Mouse (Mus musculus) CH12.LX (cell line): ENCODE results near the gene Tmem60. TPM values are rescaled to one million over a fixed set of nuclear protein-coding genes. Genes with fewer than 3 reads are reported as not detected.

ENCODE experiments used
- DNase-seq: peaks from one replicate; pipeline ENCODE4 v3.0.0-alpha.2; 2013; ENCODE audit errors: extremely low read depth
- H3K27ac ChIP-seq: 2 replicates; pipeline ENCODE4 v1.5.1; 2012; ENCODE audit warnings: low read depth, mild to moderate bottlenecking, control low read depth, moderate library complexity; ENCODE audit not compliant: insufficient read depth
- H3K27me3 ChIP-seq: replicated peaks from 2 replicates; pipeline ENCODE3; 2012; ENCODE audit warnings: inconsistent platforms
- H3K36me3 ChIP-seq, 2 experiments: replicated peaks in 1 of 2; 2 replicates each; pipeline versions ENCODE3 to v1.6.1; 2012; ENCODE audit warnings: inconsistent platforms in 1 of 2, low read length in 1 of 2, mild to moderate bottlenecking in 1 of 2, mixed read lengths in 1 of 2, moderate library complexity in 1 of 2; ENCODE audit not compliant: control insufficient read depth in 1 of 2, insufficient read depth in 1 of 2
- H3K4me1 ChIP-seq, 2 experiments: 2 replicates each; pipeline ENCODE4 v1.6.1; 2012; ENCODE audit warnings: inconsistent platforms in 1 of 2, moderate library complexity in 1 of 2; ENCODE audit not compliant: insufficient read depth in 2 of 2, control insufficient read depth in 1 of 2
- H3K4me2 ChIP-seq: 2 replicates; pipeline ENCODE4 v1.6.1; 2012; ENCODE audit warnings: low read depth, mild to moderate bottlenecking, control low read depth; ENCODE audit not compliant: poor library complexity, insufficient read depth, severe bottlenecking
- H3K4me3 ChIP-seq, 3 experiments: fragments of 150-350 bp in 1 of 3; sonication (generic) in 1 of 3; replicated peaks in 1 of 3; 2 replicates each; pipeline versions ENCODE3 to v1.5.1; 2011 to 2012; ENCODE audit warnings: low read depth in 2 of 3, low read length in 2 of 3, mild to moderate bottlenecking in 2 of 3, moderate library complexity in 2 of 3, control low read depth in 1 of 3, improper control_type of control experiment in 1 of 3, inconsistent platforms in 1 of 3, mixed read lengths in 1 of 3; ENCODE audit not compliant: poor library complexity in 1 of 3
- H3K79me2 ChIP-seq: replicated peaks from 2 replicates; pipeline ENCODE4 v1.6.1; 2012; ENCODE audit warnings: mild to moderate bottlenecking, moderate library complexity; ENCODE audit not compliant: control insufficient read depth, poor library complexity, insufficient read depth, severe bottlenecking; ENCODE audit errors: extremely low read depth
- H3K9ac ChIP-seq: 2 replicates; pipeline ENCODE4 v1.6.1; 2012; ENCODE audit warnings: low read depth, mild to moderate bottlenecking, control low read depth, moderate library complexity; ENCODE audit not compliant: insufficient read depth
- H3K9me3 ChIP-seq: replicated peaks from 2 replicates; pipeline ENCODE3; 2012; ENCODE audit warnings: low read length, inconsistent platforms, mixed read lengths
- BHLHE40 ChIP-seq: IDR thresholded peaks from 2 replicates; pipeline ENCODE4 v1.6.1; 2011; ENCODE audit warnings: mild to moderate bottlenecking, low read depth, low read length, improper control_type of control experiment
- CHD2 ChIP-seq: IDR thresholded peaks from 2 replicates; pipeline ENCODE4 v1.6.1; 2011; ENCODE audit warnings: low read length, improper control_type of control experiment
- CTCF ChIP-seq, 2 experiments: IDR thresholded peaks in 1 of 2; conservative IDR thresholded peaks in 1 of 2; 2 replicates each; pipeline ENCODE4 v1.5.1; 2011 to 2012; ENCODE audit warnings: low read depth in 2 of 2, low read length in 2 of 2, improper control_type of control experiment in 1 of 2, inconsistent platforms in 1 of 2, mild to moderate bottlenecking in 1 of 2, moderate library complexity in 1 of 2
- ELF1 ChIP-seq: IDR thresholded peaks from 2 replicates; pipeline ENCODE4 v1.6.1; 2014; ENCODE audit warnings: low read depth, mild to moderate bottlenecking, inconsistent platforms, low read length, improper control_type of control experiment
- ETS1 ChIP-seq: conservative IDR thresholded peaks from 2 replicates; pipeline ENCODE4 v1.6.1; 2012; ENCODE audit warnings: low read depth, mild to moderate bottlenecking, inconsistent platforms, low read length, improper control_type of control experiment, moderate library complexity
- GABPA ChIP-seq: IDR thresholded peaks from 2 replicates; pipeline ENCODE4 v1.6.1; 2012; ENCODE audit warnings: low read depth, low read length, improper control_type of control experiment, inconsistent platforms; ENCODE audit not compliant: insufficient replicate concordance
- IRF4 ChIP-seq: IDR thresholded peaks from 2 replicates; pipeline ENCODE4 v1.6.1; 2014; ENCODE audit warnings: low read depth, mild to moderate bottlenecking, inconsistent platforms, low read length, improper control_type of control experiment
- JUND ChIP-seq: conservative IDR thresholded peaks from 2 replicates; pipeline ENCODE4 v1.6.1; 2011; ENCODE audit warnings: low read depth, low read length, improper control_type of control experiment
- MXI1 ChIP-seq: IDR thresholded peaks from 2 replicates; pipeline ENCODE4 v1.6.1; 2011; ENCODE audit warnings: mild to moderate bottlenecking, low read depth, low read length, improper control_type of control experiment
- MYC ChIP-seq: IDR thresholded peaks from 2 replicates; pipeline ENCODE4 v1.6.1; 2011; ENCODE audit warnings: low read depth, mild to moderate bottlenecking, improper control_type of control experiment, low read length
- NELFE ChIP-seq: IDR thresholded peaks from 2 replicates; pipeline ENCODE4 v1.6.1; 2011; ENCODE audit warnings: low read depth, low read length, improper control_type of control experiment
- NRF1 ChIP-seq: IDR thresholded peaks from 2 replicates; pipeline ENCODE4 v1.6.1; 2014; ENCODE audit warnings: low read depth, mild to moderate bottlenecking, inconsistent platforms, low read length, improper control_type of control experiment, moderate library complexity
- POLR2A ChIP-seq: IDR thresholded peaks from 2 replicates; pipeline ENCODE4 v1.6.1; 2011; ENCODE audit warnings: low read depth, mild to moderate bottlenecking, improper control_type of control experiment, low read length
- RAD21 ChIP-seq: IDR thresholded peaks from 2 replicates; pipeline ENCODE4 v1.6.1; 2011; ENCODE audit warnings: low read depth, mild to moderate bottlenecking, low read length, improper control_type of control experiment, moderate library complexity
- SIN3A ChIP-seq: IDR thresholded peaks from 2 replicates; pipeline ENCODE4 v1.6.1; 2012; ENCODE audit warnings: low read length, improper control_type of control experiment, inconsistent platforms
- TCF12 ChIP-seq: IDR thresholded peaks from 2 replicates; pipeline ENCODE4 v1.6.1; 2014; ENCODE audit warnings: low read depth, mild to moderate bottlenecking, inconsistent platforms, low read length, improper control_type of control experiment
- UBTF ChIP-seq: IDR thresholded peaks from 2 replicates; pipeline ENCODE4 v1.6.1; 2012; ENCODE audit warnings: low read depth, mild to moderate bottlenecking, inconsistent platforms, low read length, improper control_type of control experiment, moderate library complexity
- ZKSCAN1 ChIP-seq: IDR thresholded peaks from 2 replicates; pipeline ENCODE4 v1.6.1; 2012; ENCODE audit warnings: low read depth, inconsistent platforms, low read length, improper control_type of control experiment, borderline replicate concordance
- ZNF384 ChIP-seq: IDR thresholded peaks from 2 replicates; pipeline ENCODE4 v1.6.1; 2012; ENCODE audit warnings: low read depth, low read length, improper control_type of control experiment, inconsistent platforms
- dilution Hi-C: fragments of 300-500 bp; cut with MboI; formaldehyde crosslinking; loops from 2 replicates; pipeline ENCODE4 v1.14.3; 2020; ENCODE audit warnings: low sequenced_read_pairs; ENCODE audit not compliant: extremely low pct_unique_long_range_greater_than_20kb, extremely low pct_ligation_motif_present
- in situ Hi-C: fragments of 300-500 bp; cut with MboI; formaldehyde crosslinking; loops from 3 replicates; pipeline ENCODE4 v1.14.3; 2019; ENCODE audit warnings: low sequenced_read_pairs, low pct_ligation_motif_present, low pct_unique_long_range_greater_than_20kb, mixed read lengths
- polyA plus RNA-seq: library from polyadenylated mRNA; unstranded; fragments of >175 nt; gene quantifications from 2 replicates; pipeline ENCODE4 v1.2.1, GENCODE M21; 2012; ENCODE audit warnings: low read depth; ENCODE audit not compliant: insufficient read length
- total RNA-seq, 2 experiments: library from RNA; depleted of rRNA; stranded (reverse); fragments of 300-350 nt in 1 of 2; fragments of >200 nt in 1 of 2; gene quantifications; 2 replicates each; pipeline ENCODE4 v1.2.3; 2012 to 2014

Gene Tmem60
- total and polyA plus RNA-seq, 3 experiments: 12.9 to 35.4 (median 17.2) TPM

GRCm38 (mm10) chr5:20924608-20925007 lies 42.6 kb downstream of the Tmem60 start:
- in situ Hi-C loops (no loop called here), dilution Hi-C loops (no loop called here)
- Histone ChIP-seq H3K27me3 (no peaks in the 10 kb centered on the region), H3K4me2 (no peak overlapping the region), H3K36me3 (peaks cover 14 to 38% of the 10 kb centered on the region in 2 experiments), H3K4me1 (peaks cover 4 to 25% of the 10 kb centered on the region in 2 experiments; a peak in 3 of 4 replicates), H3K4me3 (no peak overlapping the region), H3K79me2 (peaks cover 40% of the 10 kb centered on the region), H3K27ac (no peak overlapping the region), H3K9me3 (no peaks in the 10 kb centered on the region), H3K9ac (no peak overlapping the region)
- DNase-seq: no peak
- TF ChIP-seq MXI1: no peak
- no peak for TF ChIP-seq IRF4
- TF ChIP-seq JUND: no peak
- no peak for TF ChIP-seq CTCF (conservative IDR thresholded peaks at IDR 0.05 in 1 of 2, IDR thresholded peaks at IDR 0.05 in 1 of 2; ENCODE audit: low read depth in 2 of 2, low read length in 2 of 2)
- no peak for TF ChIP-seq GABPA
- no peak for TF ChIP-seq ELF1
- no peak for TF ChIP-seq ZNF384
- no peak for TF ChIP-seq MYC
- TF ChIP-seq CHD2: no peak
- no peak for TF ChIP-seq SIN3A
- TF ChIP-seq UBTF: no peak
- TF ChIP-seq NELFE: no peak
- TF ChIP-seq ZKSCAN1: no peak
- no peak for TF ChIP-seq ETS1
- TF ChIP-seq POLR2A: no peak
- TF ChIP-seq BHLHE40: no peak
- TF ChIP-seq TCF12: no peak
- TF ChIP-seq RAD21: no peak
- TF ChIP-seq NRF1: no peak

- Histone ChIP-seq H3K9ac (no peak overlapping the region), H3K4me1 (peaks cover 4 to 33% of the 10 kb centered on the region in 2 experiments; a peak in 3 of 4 replicates), H3K9me3 (no peaks in the 10 kb centered on the region), H3K36me3 (peaks cover 14 to 33% of the 10 kb centered on the region in 2 experiments)
- no peak for DNase-seq
- no peak for TF ChIP-seq ZKSCAN1
- TF ChIP-seq IRF4: no peak
- TF ChIP-seq, all 38 proteins: peak for 0
- Histone ChIP-seq H3K27me3 (no peaks in the 10 kb centered on the region), H3K4me2 (no peak overlapping the region), H3K4me3 (no peak overlapping the region), H3K27ac (peak overlapping the region; percentile 10; the same call in 1 of the 2 replicates), H3K79me2 (peaks cover 49% of the 10 kb centered on the region)
- in situ Hi-C loops (no loop called here), dilution Hi-C loops (no loop called here)
These were observed 43.5 kb downstream of the Tmem60 start for GRCm38 (mm10) chr5:20925451-20925850.
